21 mouse cellular contexts compared by ENCODE assay signal in genomic region chr1:43301866-43302571, GRCm38 (mm10).
DNase-seq lines count a peak whose midpoint lies in the region; ATAC-seq lines count a peak whose summit lies in the region.
"Had no signal": no experiment of that assay in that cellular context is flagged by ENCODE, and none has a peak within 500 bp of the region (broad histone marks: within the 10 kb centered on the region; RNA-seq: fewer than 3 reads in every experiment).

No protein-coding gene starts in this region.

- peak; percentile 53 for ATAC-seq in heart, embryonic 16.5 days (replicated peaks; ENCODE audit: extremely low read depth, insufficient read depth, low FRiP score)
- ATAC-seq in heart, embryonic 11.5 days (replicated peaks; ENCODE audit: insufficient number of reproducible peaks, low FRiP score, low TSS enrichment) = no peak; the same call in 1 of the 2 replicates
- ATAC-seq in limb, embryonic 13.5 days (ENCODE audit: low FRiP score, low read depth) = 0 out of 2 replicates have a peak, but pooled peaks have one; percentile 34
- ATAC-seq: activated CD4-positive, CD25-positive, alpha-beta regulatory T cell, adult 4 months; hindbrain, postnatal 0 days; intestine, postnatal 0 days; liver, postnatal 0 days had no signal

- no peaks in the 10 kb centered on the region for H3K27me3 ChIP-seq in heart, embryonic 16.5 days (ENCODE audit: control insufficient read depth, insufficient read depth, low read length)
- no peaks in the 10 kb centered on the region for H3K27me3 ChIP-seq in heart, embryonic 11.5 days (ENCODE audit: control insufficient read depth, insufficient read depth, low read length)
- no peaks in the 10 kb centered on the region for H3K27me3 ChIP-seq in limb, embryonic 13.5 days
- H3K27me3 ChIP-seq: stomach, embryonic 15.5 days had no signal

- 62% methylated on average over 7 of the region's 7 CpGs for WGBS in heart, embryonic 16.5 days
- WGBS in heart, embryonic 11.5 days (ENCODE audit: insufficient replicate concordance) = 68% methylated on average over 7 of the region's 7 CpGs
- WGBS in limb, embryonic 13.5 days = 58% methylated on average over 7 of the region's 7 CpGs

- no peaks in the 10 kb centered on the region for H3K9me3 ChIP-seq in heart, embryonic 16.5 days (replicated peaks; ENCODE audit: control insufficient read depth, low read length)
- H3K9me3 ChIP-seq in heart, embryonic 11.5 days (replicated peaks; ENCODE audit: control insufficient read depth, low read length) = no peaks in the 10 kb centered on the region
- H3K9me3 ChIP-seq in limb, embryonic 13.5 days = no peaks in the 10 kb centered on the region
- H3K9me3 ChIP-seq: hindbrain, embryonic 10.5 days; stomach, embryonic 15.5 days had no signal

- H3K4me1 ChIP-seq in heart, embryonic 16.5 days (ENCODE audit: control insufficient read depth, insufficient read depth, low read length) = peaks cover 14% of the 10 kb centered on the region
- H3K4me1 ChIP-seq in heart, embryonic 11.5 days (ENCODE audit: control insufficient read depth, insufficient read depth, low read length) = peaks cover 3% of the 10 kb centered on the region; the same call in 1 of the 2 replicates
- peaks cover 23% of the 10 kb centered on the region for H3K4me1 ChIP-seq in limb, embryonic 13.5 days
- H3K4me1 ChIP-seq: hindbrain, embryonic 10.5 days; stomach, embryonic 15.5 days had no signal

- peak; percentile 17 for DNase-seq in layer of hippocampus, adult 9-11 months
- no peak for DNase-seq in layer of hippocampus, adult 8-10 months (ENCODE audit: low spot score in 2 of 2)
- DNase-seq in MN1 (ENCODE audit: low spot score) = peak; percentile 76
- no peak for DNase-seq in thymus, postnatal 0 days (ENCODE audit: low spot score)
- no peak for DNase-seq in thymus, postnatal 4 days
- DNase-seq: cerebellum, adult 9-10 months; gastrocnemius, adult 2 months; heart, adult 2 months; kidney, postnatal 25 days; liver, postnatal 0 days; lung, postnatal 4 days; retina, postnatal 1 day had no signal

- H3K4me3 ChIP-seq in heart, embryonic 16.5 days (ENCODE audit: low read length) = no peak overlapping the region
- H3K4me3 ChIP-seq in heart, embryonic 11.5 days (ENCODE audit: low read depth, low read length) = no peak overlapping the region
- no peak overlapping the region for H3K4me3 ChIP-seq in limb, embryonic 13.5 days
- H3K4me3 ChIP-seq: gastrocnemius, adult 2 months; heart, adult 2 months; hindbrain, embryonic 10.5 days; stomach, embryonic 15.5 days had no signal

- H3K9ac ChIP-seq in heart, embryonic 16.5 days (ENCODE audit: low read length) = no peak overlapping the region
- H3K9ac ChIP-seq in heart, embryonic 11.5 days (ENCODE audit: low read depth, low read length) = no peak overlapping the region
- H3K9ac ChIP-seq in limb, embryonic 13.5 days = no peak overlapping the region
- H3K9ac ChIP-seq: liver, postnatal 0 days; stomach, embryonic 15.5 days had no signal

- H3K4me2 ChIP-seq in heart, embryonic 16.5 days (ENCODE audit: low read depth, low read length) = no peak overlapping the region
- H3K4me2 ChIP-seq in heart, embryonic 11.5 days = no peak overlapping the region
- no peak overlapping the region for H3K4me2 ChIP-seq in limb, embryonic 13.5 days (replicated peaks)
- H3K4me2 ChIP-seq: midbrain, embryonic 11.5 days; stomach, embryonic 15.5 days had no signal

- H3K27ac ChIP-seq in heart, embryonic 16.5 days (ENCODE audit: low read length) = no peak overlapping the region
- H3K27ac ChIP-seq in heart, embryonic 11.5 days (ENCODE audit: low read depth, low read length) = no peak overlapping the region
- no peak overlapping the region for H3K27ac ChIP-seq in limb, embryonic 13.5 days
- H3K27ac ChIP-seq: gastrocnemius, adult 2 months; heart, adult 2 months; hindbrain, embryonic 10.5 days; hindbrain, postnatal 0 days; stomach, embryonic 15.5 days had no signal

- no peaks in the 10 kb centered on the region for H3K36me3 ChIP-seq in heart, embryonic 16.5 days (ENCODE audit: control insufficient read depth, insufficient read depth)
- no peaks in the 10 kb centered on the region for H3K36me3 ChIP-seq in heart, embryonic 11.5 days (ENCODE audit: control insufficient read depth, insufficient read depth, low read length)
- H3K36me3 ChIP-seq in limb, embryonic 13.5 days = no peaks in the 10 kb centered on the region
- H3K36me3 ChIP-seq: hindbrain, embryonic 10.5 days; stomach, embryonic 15.5 days had no signal

Comparison
In these comparisons a context has a peak if more than half of its experiments do, and no peak if none do; other contexts are left out.
1. DNase-seq: peak in layer of hippocampus, adult 9-11 months (single experiment) and MN1 (single experiment); none in layer of hippocampus, adult 8-10 months (0 of 2), thymus, postnatal 0 days (single experiment) and thymus, postnatal 4 days (single experiment).